Comparison of ENCODE assay signal across 8 mouse cellular contexts in genomic region chr5:64536393-64537112, GRCm38 (mm10).
A peak's percentile ranks its signal among the peaks of the same experiment; 100 is the strongest.
DNase-seq lines count a peak whose midpoint lies in the region; ATAC-seq lines count a peak whose summit lies in the region.

No protein-coding gene starts in this region.

- no peaks in the 10 kb centered on the region for H3K9me3 ChIP-seq in forebrain, embryonic 14.5 days (replicated peaks; ENCODE audit: control insufficient read depth, low read length)
- H3K9me3 ChIP-seq in forebrain, embryonic 10.5 days = peaks cover 3% of the 10 kb centered on the region; the same call in 1 of the 2 replicates
- H3K9me3 ChIP-seq in neural tube, embryonic 11.5 days (ENCODE audit: control insufficient read depth, low read length) = no peaks in the 10 kb centered on the region
- no peaks in the 10 kb centered on the region for H3K9me3 ChIP-seq in midbrain, embryonic 10.5 days (replicated peaks)
- H3K9me3 ChIP-seq in midbrain, embryonic 15.5 days = no peaks in the 10 kb centered on the region

- no peaks in the 10 kb centered on the region for H3K36me3 ChIP-seq in forebrain, embryonic 14.5 days (ENCODE audit: control insufficient read depth, insufficient read depth, low read length)
- H3K36me3 ChIP-seq in forebrain, embryonic 10.5 days (replicated peaks) = no peaks in the 10 kb centered on the region
- no peaks in the 10 kb centered on the region for H3K36me3 ChIP-seq in neural tube, embryonic 11.5 days (ENCODE audit: control insufficient read depth, insufficient read depth, low read length)
- no peaks in the 10 kb centered on the region for H3K36me3 ChIP-seq in midbrain, embryonic 10.5 days
- H3K36me3 ChIP-seq in midbrain, embryonic 15.5 days (replicated peaks) = no peaks in the 10 kb centered on the region

- no peak overlapping the region for H3K27ac ChIP-seq in forebrain, embryonic 14.5 days (ENCODE audit: low read depth, low read length)
- H3K27ac ChIP-seq in forebrain, embryonic 10.5 days = no peak overlapping the region
- H3K27ac ChIP-seq in neural tube, embryonic 11.5 days (ENCODE audit: low read depth, low read length) = no peak overlapping the region
- H3K27ac ChIP-seq in midbrain, embryonic 10.5 days (replicated peaks) = no peak overlapping the region; the same call in 1 of the 2 replicates
- no peak overlapping the region for H3K27ac ChIP-seq in midbrain, embryonic 15.5 days

- no peak overlapping the region for H3K9ac ChIP-seq in forebrain, embryonic 14.5 days (ENCODE audit: low read length)
- no peak overlapping the region for H3K9ac ChIP-seq in neural tube, embryonic 11.5 days (ENCODE audit: low read length)
- no peak overlapping the region for H3K9ac ChIP-seq in midbrain, embryonic 15.5 days

- WGBS in forebrain, embryonic 14.5 days = 87% methylated on average over 20 of the region's 20 CpGs
- 84% methylated on average over 20 of the region's 20 CpGs for WGBS in forebrain, embryonic 10.5 days
- 49% methylated on average over 20 of the region's 20 CpGs for WGBS in neural tube, embryonic 11.5 days
- WGBS in midbrain, embryonic 10.5 days = 94% methylated on average over 20 of the region's 20 CpGs
- WGBS in midbrain, embryonic 15.5 days = 87% methylated on average over 20 of the region's 20 CpGs

- no peaks in the 10 kb centered on the region for H3K27me3 ChIP-seq in forebrain, embryonic 14.5 days (replicated peaks; ENCODE audit: control insufficient read depth, insufficient read depth, low read length)
- no peaks in the 10 kb centered on the region for H3K27me3 ChIP-seq in forebrain, embryonic 10.5 days (ENCODE audit: poor library complexity, severe bottlenecking)
- H3K27me3 ChIP-seq in neural tube, embryonic 11.5 days (ENCODE audit: control insufficient read depth, insufficient read depth, low read length) = no peaks in the 10 kb centered on the region
- no peaks in the 10 kb centered on the region for H3K27me3 ChIP-seq in midbrain, embryonic 10.5 days (ENCODE audit: low read depth, poor library complexity, severe bottlenecking)
- H3K27me3 ChIP-seq in midbrain, embryonic 15.5 days (replicated peaks) = no peaks in the 10 kb centered on the region

- no peaks in the 10 kb centered on the region for H3K4me1 ChIP-seq in forebrain, embryonic 14.5 days (ENCODE audit: control insufficient read depth, insufficient read depth, low read length)
- H3K4me1 ChIP-seq in forebrain, embryonic 10.5 days = peaks cover 6% of the 10 kb centered on the region; the same call in 1 of the 2 replicates
- no peaks in the 10 kb centered on the region for H3K4me1 ChIP-seq in neural tube, embryonic 11.5 days (ENCODE audit: control insufficient read depth, insufficient read depth, low read length)
- no peaks in the 10 kb centered on the region for H3K4me1 ChIP-seq in midbrain, embryonic 10.5 days
- H3K4me1 ChIP-seq in midbrain, embryonic 15.5 days = no peaks in the 10 kb centered on the region

- ATAC-seq in forebrain, embryonic 14.5 days = no peak
- peak; percentile 85 for ATAC-seq in granulocyte monocyte progenitor cell, adult 5-6 weeks (replicated peaks; ENCODE audit: poor library complexity, severe bottlenecking)
- ATAC-seq in neural tube, embryonic 11.5 days (ENCODE audit: insufficient read depth, low FRiP score, low TSS enrichment) = no peak
- no peak for ATAC-seq in midbrain, embryonic 15.5 days (replicated peaks)

- no peak overlapping the region for H3K4me3 ChIP-seq in forebrain, embryonic 14.5 days (ENCODE audit: low read depth, low read length)
- H3K4me3 ChIP-seq in forebrain, embryonic 10.5 days = no peak overlapping the region
- no peak overlapping the region for H3K4me3 ChIP-seq in neural tube, embryonic 11.5 days (ENCODE audit: low read depth, low read length)
- H3K4me3 ChIP-seq in midbrain, embryonic 10.5 days = no peak overlapping the region
- no peak overlapping the region for H3K4me3 ChIP-seq in midbrain, embryonic 15.5 days

- no peak overlapping the region for H3K4me2 ChIP-seq in forebrain, embryonic 14.5 days (ENCODE audit: low read length)
- H3K4me2 ChIP-seq in neural tube, embryonic 11.5 days (ENCODE audit: low read depth) = no peak overlapping the region
- H3K4me2 ChIP-seq in midbrain, embryonic 15.5 days = no peak overlapping the region

- peak; percentile 23 for DNase-seq in forebrain, embryonic 14.5 days (ENCODE audit: low spot score)
- no peak for DNase-seq in forebrain, embryonic 10.5 days (ENCODE audit: extremely low spot score, low spot score)
- DNase-seq in 3T3-L1 (ENCODE audit: low read depth, low spot score) = peak; percentile 97
- DNase-seq in layer of hippocampus, adult 11-12 months (ENCODE audit: low spot score) = peak; percentile 78
- DNase-seq in neural tube, embryonic 11.5 days (ENCODE audit: low spot score) = peak; percentile 61
- DNase-seq in midbrain, embryonic 10.5 days (ENCODE audit: low spot score) = no peak

Comparison
In these comparisons a context has a peak if more than half of its experiments do, and no peak if none do; other contexts are left out.
1. DNase-seq: peak in forebrain, embryonic 14.5 days (single experiment), 3T3-L1 (single experiment), layer of hippocampus, adult 11-12 months (single experiment) and neural tube, embryonic 11.5 days (single experiment); none in forebrain, embryonic 10.5 days (single experiment) and midbrain, embryonic 10.5 days (single experiment).